Mouse (Mus musculus) embryo, embryonic 9.5 days (tissue): ENCODE measurements around the gene Pou2f2.
A peak's percentile ranks its signal among the peaks of the same experiment; 100 is the strongest.

Source experiments
- DNase-seq: peaks from one replicate; pipeline ENCODE4 v3.0.0-alpha.2; 2017; ENCODE audit errors: extremely low spot score

The Pou2f2 gene

GRCm38 (mm10) chr7:25179606-25180161 lies at the start of gene Pou2f2:
Gene Pou2f2 (minus strand): TSS chr7:25179726.
- DNase-seq = peak; percentile 88

- no peak for DNase-seq
Observed at GRCm38 (mm10) chr7:25227523-25228300, 48.2 kb upstream of the Pou2f2 start.

GRCm38 (mm10) chr7:25222275-25222967 lies 42.9 kb upstream of the Pou2f2 start:
- no peak for DNase-seq

- peak; percentile 96 for DNase-seq
Observed at GRCm38 (mm10) chr7:25221102-25221883, 41.8 kb upstream of the Pou2f2 start, which contains the start of gene Zfp526. Gene Zfp526 (plus strand): TSS chr7:25221425.

- DNase-seq = no peak
Observed at GRCm38 (mm10) chr7:25220457-25221101, 41.1 kb upstream of the Pou2f2 start, which contains the start of gene Dedd2. Gene Dedd2 (minus strand): TSS chr7:25220615.

- peak; percentile 94 for DNase-seq
Observed at GRCm38 (mm10) chr7:25219756-25220456, 40.4 kb upstream of the Pou2f2 start.

- DNase-seq = no peak
Observed at GRCm38 (mm10) chr7:25219416-25219750, 39.9 kb upstream of the Pou2f2 start.

- peak; percentile 89 for DNase-seq
Observed at GRCm38 (mm10) chr7:25218705-25219415, 39.3 kb upstream of the Pou2f2 start.

- DNase-seq = no peak
Observed at GRCm38 (mm10) chr7:25217653-25218395, 38.3 kb upstream of the Pou2f2 start.

- DNase-seq = no peak
Observed at GRCm38 (mm10) chr7:25214172-25214571, 34.6 kb upstream of the Pou2f2 start.

- DNase-seq = no peak
Observed at GRCm38 (mm10) chr7:25213099-25213498, 33.6 kb upstream of the Pou2f2 start.

GRCm38 (mm10) chr7:25210482-25210881 lies 31.0 kb upstream of the Pou2f2 start:
- DNase-seq = no peak

- DNase-seq = no peak
Observed at GRCm38 (mm10) chr7:25209161-25209622, 29.7 kb upstream of the Pou2f2 start.

- DNase-seq = no peak
Observed at GRCm38 (mm10) chr7:25206094-25206830, 26.7 kb upstream of the Pou2f2 start.

- DNase-seq = no peak
Observed at GRCm38 (mm10) chr7:25205355-25206093, 26.0 kb upstream of the Pou2f2 start.

- DNase-seq = no peak
Observed at GRCm38 (mm10) chr7:25203624-25204023, 24.1 kb upstream of the Pou2f2 start.

- DNase-seq = no peak
Observed at GRCm38 (mm10) chr7:25197384-25198018, 18.0 kb upstream of the Pou2f2 start.
